Mouse (Mus musculus): ENCODE measurements around the gene Cpn1. TPM values are rescaled to one million over a fixed set of nuclear protein-coding genes. Genes with fewer than 3 reads are reported as not detected.

Cpn1 gene
- polyA plus RNA-seq, 1 experiment: 0.31 TPM

DNA sequence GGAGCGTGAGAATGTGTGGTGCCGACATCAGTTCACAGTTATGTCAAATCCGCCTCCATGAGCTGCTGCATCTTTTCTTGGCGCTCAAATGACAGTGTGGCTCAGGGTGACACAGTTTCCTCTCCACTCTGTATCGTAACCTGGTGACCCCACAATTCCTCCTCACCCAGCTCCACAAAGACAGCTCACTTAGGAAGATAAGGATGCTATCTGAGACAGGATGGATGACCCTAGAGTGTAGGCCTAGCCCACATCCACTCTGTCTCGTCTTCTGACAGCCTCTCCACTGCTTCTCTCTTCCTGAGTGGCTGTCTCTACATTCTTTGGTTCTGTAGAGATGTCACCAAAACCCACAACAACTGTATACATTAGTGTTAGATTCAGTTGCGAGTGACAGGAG is 9.1 kb upstream of the Cpn1 start:
- no peak for TF ChIP-seq CTCF (IDR thresholded peaks at IDR 0.05; ENCODE audit: extremely low read depth, insufficient read depth, low read length)
- no peak for TF ChIP-seq POLR2A (IDR thresholded peaks at IDR 0.05; ENCODE audit: extremely low read depth, insufficient read depth, low read length)
- Histone ChIP-seq H3K4me3 (ENCODE audit: insufficient read depth, low read length) (no peak overlapping the region), H3K4me1 (ENCODE audit: control insufficient read depth, insufficient read depth, low read length) (peaks cover 2% of the 10 kb centered on the region; the same call in 1 of the 2 replicates), H3K27ac (ENCODE audit: insufficient read depth, low read length) (no peak overlapping the region)

DNA sequence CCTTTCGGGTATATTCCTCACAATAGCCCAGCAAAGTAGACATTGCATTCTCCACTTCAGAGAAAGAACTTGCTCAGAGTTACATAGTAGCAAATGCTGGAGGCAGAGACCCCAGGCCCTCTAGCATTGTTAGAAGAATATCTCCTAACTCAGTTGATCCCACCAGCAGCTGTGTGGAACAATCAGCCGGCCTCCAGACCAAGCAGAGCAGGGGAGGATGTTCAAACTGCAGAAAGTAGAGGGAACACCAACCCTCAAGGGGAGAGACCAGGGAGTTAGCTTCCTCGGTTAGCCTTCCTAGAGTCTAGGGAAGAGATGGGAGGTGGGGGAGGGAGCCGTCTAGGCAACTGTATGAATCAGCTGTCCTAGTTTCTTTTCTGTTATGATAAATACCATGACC is 6.1 kb upstream of the Cpn1 start:
- TF ChIP-seq CTCF (IDR thresholded peaks at IDR 0.05; ENCODE audit: extremely low read depth, insufficient read depth, low read length) (no peak), POLR2A (IDR thresholded peaks at IDR 0.05; ENCODE audit: extremely low read depth, insufficient read depth, low read length) (no peak)
- no peaks in the 10 kb centered on the region for H3K4me1 ChIP-seq (ENCODE audit: control insufficient read depth, insufficient read depth, low read length)
- no peak overlapping the region for H3K4me3 ChIP-seq (ENCODE audit: insufficient read depth, low read length)
- no peak overlapping the region for H3K27ac ChIP-seq (ENCODE audit: insufficient read depth, low read length)

- Histone ChIP-seq H3K4me3 (ENCODE audit: insufficient read depth, low read length) (no peak overlapping the region), H3K27ac (ENCODE audit: insufficient read depth, low read length) (no peak overlapping the region), H3K4me1 (ENCODE audit: control insufficient read depth, insufficient read depth, low read length) (no peaks in the 10 kb centered on the region)
- TF ChIP-seq POLR2A (IDR thresholded peaks at IDR 0.05; ENCODE audit: extremely low read depth, insufficient read depth, low read length) (no peak), CTCF (IDR thresholded peaks at IDR 0.05; ENCODE audit: extremely low read depth, insufficient read depth, low read length) (no peak)
Measured at GRCm38 (mm10) chr19:43990362-43990761, 4.0 kb upstream of the Cpn1 start.

DNA sequence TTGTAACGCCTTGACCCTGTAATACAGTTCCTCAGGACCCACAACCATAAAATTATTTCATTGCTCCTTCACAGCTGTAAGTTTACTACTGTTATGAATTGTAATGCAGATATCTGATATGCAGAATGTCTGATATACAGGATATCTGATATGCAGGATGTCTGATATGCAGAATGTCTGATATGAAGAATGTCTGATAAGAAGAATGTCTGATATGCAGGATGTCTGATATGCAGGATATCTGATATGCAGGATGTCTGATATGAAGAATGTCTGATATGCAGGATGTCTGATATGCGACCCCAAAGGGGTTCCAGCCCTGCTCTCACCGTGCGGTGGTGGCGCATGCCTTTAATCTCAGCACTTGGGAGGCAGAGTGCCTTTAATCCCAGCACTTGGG is 4.4 kb downstream of the Cpn1 start:
- Histone ChIP-seq H3K27ac (ENCODE audit: insufficient read depth, low read length) (no peak overlapping the region), H3K4me1 (ENCODE audit: control insufficient read depth, insufficient read depth, low read length) (no peaks in the 10 kb centered on the region)
- TF ChIP-seq CTCF (IDR thresholded peaks at IDR 0.05; ENCODE audit: extremely low read depth, insufficient read depth, low read length) (no peak), POLR2A (IDR thresholded peaks at IDR 0.05; ENCODE audit: extremely low read depth, insufficient read depth, low read length) (no peak)

GRCm38 (mm10) chr19:43980711-43981110 is 5.6 kb downstream of the Cpn1 start:
- H3K27ac ChIP-seq (ENCODE audit: insufficient read depth, low read length): no peak overlapping the region
- TF ChIP-seq CTCF (IDR thresholded peaks at IDR 0.05; ENCODE audit: extremely low read depth, insufficient read depth, low read length) (no peak), POLR2A (IDR thresholded peaks at IDR 0.05; ENCODE audit: extremely low read depth, insufficient read depth, low read length) (no peak)
- no peaks in the 10 kb centered on the region for H3K4me1 ChIP-seq (ENCODE audit: control insufficient read depth, insufficient read depth, low read length)
- H3K4me3 ChIP-seq (ENCODE audit: insufficient read depth, low read length): no peak overlapping the region

More for the DNA sequence above, 4.4 kb downstream of the Cpn1 start:
- H3K4me3 ChIP-seq (ENCODE audit: insufficient read depth, low read length): no peak overlapping the region

DNA sequence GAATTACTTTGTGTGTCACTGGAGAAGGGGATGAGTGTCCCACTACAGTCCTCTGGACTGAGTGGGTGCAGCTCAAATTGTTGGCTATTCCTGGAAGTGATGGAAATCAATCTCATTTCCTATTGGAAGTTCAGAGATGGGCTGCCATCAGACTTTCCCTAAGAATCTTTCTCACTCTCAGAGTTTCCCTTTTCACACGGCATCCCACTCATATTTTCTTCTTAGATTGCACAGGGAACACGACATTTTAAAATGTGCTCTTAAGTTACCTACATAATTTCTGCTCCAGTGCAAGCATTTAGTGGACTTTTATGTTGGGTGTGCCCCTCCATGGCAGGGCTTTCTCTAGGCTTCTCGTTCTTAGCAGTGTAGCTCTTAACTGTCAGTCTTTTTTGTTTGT is 8.6 kb downstream of the Cpn1 start:
- Histone ChIP-seq H3K4me3 (ENCODE audit: insufficient read depth, low read length) (no peak overlapping the region), H3K4me1 (ENCODE audit: control insufficient read depth, insufficient read depth, low read length) (no peaks in the 10 kb centered on the region), H3K27ac (ENCODE audit: insufficient read depth, low read length) (no peak overlapping the region)
- TF ChIP-seq POLR2A (IDR thresholded peaks at IDR 0.05; ENCODE audit: extremely low read depth, insufficient read depth, low read length) (no peak), CTCF (IDR thresholded peaks at IDR 0.05; ENCODE audit: extremely low read depth, insufficient read depth, low read length) (no peak)

DNA sequence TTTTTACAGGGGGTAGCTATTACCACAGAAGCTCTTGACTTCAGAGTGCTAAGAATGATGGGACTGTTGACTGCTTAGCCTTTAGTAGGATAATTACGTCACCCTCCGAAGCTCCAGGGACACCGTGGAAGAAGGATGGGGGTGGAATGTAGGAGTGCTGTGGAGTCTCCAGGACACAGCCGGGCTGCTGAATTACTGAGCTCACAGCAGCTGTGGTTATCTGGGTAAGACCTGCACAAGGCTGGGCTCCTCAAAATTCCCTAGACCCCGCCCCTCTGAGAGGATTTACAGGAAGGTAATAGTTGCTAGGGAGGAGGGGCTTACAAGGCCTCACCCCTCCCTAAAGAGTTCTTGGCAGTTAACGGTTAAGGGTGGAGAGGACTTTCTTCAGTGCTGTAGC is 9.7 kb downstream of the Cpn1 start:
- no peak overlapping the region for H3K4me3 ChIP-seq (ENCODE audit: insufficient read depth, low read length)

DNA sequence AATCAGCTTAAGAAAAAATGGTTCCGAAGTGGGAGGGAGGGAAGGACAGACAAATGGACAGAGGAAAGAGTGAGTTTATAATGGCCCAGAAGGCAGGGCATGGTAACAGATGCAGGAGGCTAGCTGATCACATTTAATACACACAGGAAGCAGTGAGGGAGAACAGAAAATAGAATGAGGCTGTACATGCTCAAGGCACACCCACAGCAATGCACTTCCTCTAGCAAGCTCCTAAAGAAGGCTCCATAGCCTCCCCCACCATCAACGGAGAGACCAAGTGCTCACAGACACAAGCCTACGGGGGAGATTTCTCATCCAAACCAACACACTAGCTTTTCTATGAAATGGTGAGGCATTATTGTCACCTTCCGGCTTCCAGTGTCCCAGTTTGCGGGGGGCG is 12.1 kb downstream of the Cpn1 start:
- no peaks in the 10 kb centered on the region for H3K4me1 ChIP-seq (ENCODE audit: control insufficient read depth, insufficient read depth, low read length)
- H3K27ac ChIP-seq (ENCODE audit: insufficient read depth, low read length): no peak overlapping the region
- no peak overlapping the region for H3K4me3 ChIP-seq (ENCODE audit: insufficient read depth, low read length)
- no peak for TF ChIP-seq POLR2A (IDR thresholded peaks at IDR 0.05; ENCODE audit: extremely low read depth, insufficient read depth, low read length)
- no peak for TF ChIP-seq CTCF (IDR thresholded peaks at IDR 0.05; ENCODE audit: extremely low read depth, insufficient read depth, low read length)

More for the DNA sequence above, 9.7 kb downstream of the Cpn1 start:
- TF ChIP-seq POLR2A (IDR thresholded peaks at IDR 0.05; ENCODE audit: extremely low read depth, insufficient read depth, low read length) (no peak), CTCF (IDR thresholded peaks at IDR 0.05; ENCODE audit: extremely low read depth, insufficient read depth, low read length) (no peak)
- Histone ChIP-seq H3K27ac (ENCODE audit: insufficient read depth, low read length) (no peak overlapping the region), H3K4me1 (ENCODE audit: control insufficient read depth, insufficient read depth, low read length) (no peaks in the 10 kb centered on the region)

GRCm38 (mm10) chr19:43973711-43974110 is 12.6 kb downstream of the Cpn1 start:
- no peaks in the 10 kb centered on the region for H3K4me1 ChIP-seq (ENCODE audit: control insufficient read depth, insufficient read depth, low read length)
- TF ChIP-seq POLR2A (IDR thresholded peaks at IDR 0.05; ENCODE audit: extremely low read depth, insufficient read depth, low read length) (no peak), CTCF (IDR thresholded peaks at IDR 0.05; ENCODE audit: extremely low read depth, insufficient read depth, low read length) (no peak)
- no peak overlapping the region for H3K27ac ChIP-seq (ENCODE audit: insufficient read depth, low read length)
- H3K4me3 ChIP-seq (ENCODE audit: insufficient read depth, low read length): no peak overlapping the region

DNA sequence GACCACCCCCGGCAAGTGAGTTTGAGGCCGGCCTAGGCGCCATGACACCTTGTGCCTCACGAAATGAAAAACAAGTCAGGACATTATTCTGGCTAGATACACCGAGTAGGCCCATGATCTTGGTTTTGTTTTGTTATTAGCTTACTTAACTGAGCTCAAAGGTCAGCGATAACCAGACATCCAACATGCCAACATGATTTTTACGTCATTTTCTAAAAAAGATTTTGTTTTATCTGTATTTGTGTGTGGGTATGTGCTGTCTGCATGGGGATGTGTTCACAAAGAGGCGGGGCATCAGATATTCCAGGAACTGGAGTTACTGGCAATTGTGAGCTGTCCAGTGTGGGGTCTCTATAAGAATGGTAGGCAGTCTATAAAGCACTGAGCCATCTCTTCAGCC is 14.2 kb downstream of the Cpn1 start:
- TF ChIP-seq POLR2A (IDR thresholded peaks at IDR 0.05; ENCODE audit: extremely low read depth, insufficient read depth, low read length) (no peak), CTCF (IDR thresholded peaks at IDR 0.05; ENCODE audit: extremely low read depth, insufficient read depth, low read length) (no peak)
- Histone ChIP-seq H3K4me1 (ENCODE audit: control insufficient read depth, insufficient read depth, low read length) (no peaks in the 10 kb centered on the region), H3K4me3 (ENCODE audit: insufficient read depth, low read length) (no peak overlapping the region), H3K27ac (ENCODE audit: insufficient read depth, low read length) (no peak overlapping the region)
